Mouse (Mus musculus) MEL (cell line): Measurements from ENCODE around the gene Fcrls.

Experiments used
- CTCF ChIP-seq, 3 experiments: IDR thresholded peaks in 2 of 3; conservative IDR thresholded peaks in 1 of 3; 2 replicates each; pipeline ENCODE4 v1.5.1; 2011 to 2012; ENCODE audit warnings: low read length in 3 of 3, low read depth in 2 of 3, mild to moderate bottlenecking in 2 of 3, improper control_type of control experiment in 1 of 3, inconsistent platforms in 1 of 3, mixed read lengths in 1 of 3, moderate library complexity in 1 of 3; ENCODE audit not compliant: control insufficient read depth in 1 of 3, insufficient read depth in 1 of 3, poor library complexity in 1 of 3, severe bottlenecking in 1 of 3
- ETS1 ChIP-seq: IDR thresholded peaks from 2 replicates; pipeline ENCODE4 v1.6.1; 2012; ENCODE audit warnings: low read depth, mild to moderate bottlenecking, inconsistent platforms, low read length, improper control_type of control experiment, moderate library complexity
- MEF2A ChIP-seq: IDR thresholded peaks from 2 replicates; pipeline ENCODE4 v1.6.1; 2014; ENCODE audit warnings: low read depth, mild to moderate bottlenecking, inconsistent platforms, low read length, improper control_type of control experiment; ENCODE audit not compliant: poor library complexity, insufficient replicate concordance, severe bottlenecking; ENCODE audit errors: extremely low read depth
- MXI1 ChIP-seq: IDR thresholded peaks from 2 replicates; pipeline ENCODE4 v1.6.1; 2011; ENCODE audit warnings: mild to moderate bottlenecking, low read depth, low read length, improper control_type of control experiment
- POLR2A ChIP-seq, 2 experiments: IDR thresholded peaks; 2 replicates each; pipeline ENCODE4 v1.6.1; 2011 to 2012; ENCODE audit warnings: low read length in 2 of 2, mild to moderate bottlenecking in 2 of 2, control low read depth in 1 of 2, improper control_type of control experiment in 1 of 2, low read depth in 1 of 2, moderate library complexity in 1 of 2; ENCODE audit not compliant: control insufficient read depth in 1 of 2, insufficient read depth in 1 of 2, poor library complexity in 1 of 2
- POLR2AphosphoS2 ChIP-seq: IDR thresholded peaks from 2 replicates; pipeline ENCODE4 v1.6.1; 2011; ENCODE audit warnings: low read length, improper control_type of control experiment
- UBTF ChIP-seq: IDR thresholded peaks from 2 replicates; pipeline ENCODE4 v1.6.1; 2012; ENCODE audit warnings: low read depth, mild to moderate bottlenecking, inconsistent platforms, low read length, improper control_type of control experiment, moderate library complexity, borderline replicate concordance; ENCODE audit not compliant: insufficient read depth
- USF1 ChIP-seq: IDR thresholded peaks from 2 replicates; pipeline ENCODE4 v1.6.1; 2014; ENCODE audit warnings: low read depth, mild to moderate bottlenecking, inconsistent platforms, low read length, improper control_type of control experiment, moderate library complexity
- ZMIZ1 ChIP-seq: IDR thresholded peaks from 2 replicates; pipeline ENCODE4 v1.6.1; 2012; ENCODE audit warnings: low read depth, mild to moderate bottlenecking, inconsistent platforms, low read length, improper control_type of control experiment, moderate library complexity
- ZNF384 ChIP-seq: IDR thresholded peaks from 2 replicates; pipeline ENCODE4 v1.6.1; 2012; ENCODE audit warnings: low read depth, mild to moderate bottlenecking, inconsistent platforms, low read length, improper control_type of control experiment

DNA sequence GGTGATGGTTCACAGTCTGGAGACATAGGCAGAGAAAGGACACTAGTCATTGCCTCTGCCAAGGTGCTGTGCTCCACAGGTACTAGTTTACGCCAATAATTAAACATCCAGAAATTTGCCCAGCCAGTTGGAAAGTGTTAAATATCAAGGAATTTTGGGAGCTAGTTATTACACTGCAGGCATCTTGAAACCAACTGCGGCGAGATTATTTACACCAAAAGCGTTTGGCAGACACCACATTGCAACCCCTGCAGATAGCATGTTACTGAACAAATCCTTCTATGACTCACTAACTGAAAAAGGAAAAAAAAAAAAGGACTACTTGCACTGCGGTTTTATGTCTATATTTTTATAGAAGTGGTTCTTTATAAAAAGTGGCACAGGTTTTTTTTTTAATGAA is 41.2 kb downstream of the Fcrls start:
- TF ChIP-seq USF1 (no peak), ZNF384 (no peak), MXI1 (no peak), UBTF (no peak), ZMIZ1 (no peak), CTCF (IDR thresholded peaks at IDR 0.05 in 2 of 3, conservative IDR thresholded peaks at IDR 0.05 in 1 of 3; ENCODE audit: control insufficient read depth in 1 of 3, insufficient read depth in 1 of 3, low read depth in 2 of 3, low read length in 3 of 3, poor library complexity in 1 of 3, severe bottlenecking in 1 of 3) (no peak), POLR2AphosphoS2 (no peak), POLR2A (IDR thresholded peaks at IDR 0.05; ENCODE audit: control insufficient read depth in 1 of 2, insufficient read depth in 1 of 2, low read depth in 1 of 2, low read length in 2 of 2, poor library complexity in 1 of 2) (no peak), ETS1 (no peak), MEF2A (no peak)
